Mouse (Mus musculus) liver, embryonic 14.5 days (tissue): ENCODE results near the gene Klhl2.

Experiments
- CTCF ChIP-seq: IDR thresholded peaks from 2 replicates; pipeline ENCODE4 v1.5.1; 2016; ENCODE audit warnings: antibody characterized with exemption, low read depth, control low read depth
- EP300 ChIP-seq: IDR thresholded peaks from 2 replicates; pipeline ENCODE4 v1.6.1; 2016; ENCODE audit warnings: antibody characterized with exemption, low read depth

DNA sequence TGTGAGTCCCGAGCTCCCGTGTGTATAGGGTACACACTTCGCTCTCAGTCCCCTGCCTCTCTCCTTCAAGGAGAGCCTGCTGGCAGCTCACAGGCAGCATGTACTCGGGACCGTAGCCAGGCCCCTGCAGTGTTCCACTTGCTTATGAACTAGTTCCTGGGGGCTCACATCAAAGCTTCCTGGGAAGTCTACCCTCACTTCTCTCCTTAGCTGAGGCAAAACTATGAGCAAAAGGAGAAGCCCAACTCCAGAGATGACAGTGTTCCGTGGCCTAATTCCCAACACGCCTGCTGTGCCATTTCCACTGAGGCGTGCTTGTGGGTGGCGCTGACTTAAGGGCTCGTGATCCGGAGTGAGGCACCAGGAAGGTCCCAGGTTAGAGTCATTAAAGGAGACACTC lies 25.9 kb downstream of the Klhl2 start:
- no peak for TF ChIP-seq EP300
- no peak for TF ChIP-seq CTCF
